Mouse (Mus musculus): ENCODE measurements around the gene Xylt1.

DNA sequence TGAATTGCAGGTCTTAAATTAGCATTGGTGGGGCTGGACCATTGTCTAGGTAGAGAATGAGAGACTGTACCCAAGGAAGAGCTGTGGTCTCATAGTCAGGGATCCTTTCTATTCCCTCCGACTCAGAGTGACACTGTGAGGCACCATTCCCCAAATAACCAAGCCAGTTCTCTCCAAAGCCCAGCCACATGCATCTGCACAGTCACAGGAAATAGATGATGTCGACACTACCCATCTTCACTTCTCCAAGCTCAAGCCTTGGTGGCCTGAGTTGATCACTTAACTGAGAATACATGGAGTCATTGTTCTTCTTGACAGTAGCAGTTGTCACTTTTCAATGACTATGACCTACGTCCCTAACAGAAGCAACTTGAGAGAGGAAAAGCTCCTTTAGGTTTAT is 100.6 kb downstream of the Xylt1 start:
- no peak for TF ChIP-seq POLR2A (IDR thresholded peaks at IDR 0.05; ENCODE audit: borderline replicate concordance, low read depth, low read length)
- no peak for TF ChIP-seq CTCF (IDR thresholded peaks at IDR 0.05; ENCODE audit: low read depth, low read length)

Data from bone marrow macrophage, adult 2 months (primary cell).